Mouse (Mus musculus) megakaryocyte, embryonic 14.5 days (primary cell): ENCODE data around the gene Hoxc9. TPM values are rescaled to one million over a fixed set of nuclear protein-coding genes. Genes with fewer than 3 reads are reported as not detected.

ENCODE experiments used
- H3K27me3 ChIP-seq: replicated peaks from 2 replicates; pipeline ENCODE3; 2012; ENCODE audit warnings: inconsistent platforms
- H3K36me3 ChIP-seq: replicated peaks from 2 replicates; pipeline ENCODE3; 2012; ENCODE audit warnings: low read length, inconsistent platforms, mixed read lengths
- H3K4me1 ChIP-seq: 2 replicates; pipeline ENCODE4 v1.6.1; 2012; ENCODE audit warnings: inconsistent platforms
- H3K4me3 ChIP-seq: replicated peaks from 2 replicates; pipeline ENCODE3; 2012; ENCODE audit warnings: moderate library complexity, mild to moderate bottlenecking, inconsistent platforms
- H3K9me3 ChIP-seq: 2 replicates; pipeline ENCODE4 v1.6.1; 2012; ENCODE audit warnings: inconsistent platforms
- FLI1 ChIP-seq: IDR thresholded peaks from 2 replicates; pipeline ENCODE4 v1.6.1; 2012; ENCODE audit warnings: low read length, inconsistent platforms, mixed read lengths
- GATA1 ChIP-seq: IDR thresholded peaks from 3 replicates; pipeline ENCODE4 v1.6.1; 2012; ENCODE audit warnings: mixed read lengths, low read length, inconsistent platforms, borderline replicate concordance
- polyA plus RNA-seq: library from polyadenylated mRNA; stranded (reverse); fragments of >175 nt; gene quantifications from 2 replicates; pipeline ENCODE4 v1.2.3, GENCODE M21; 2012; ENCODE audit warnings: low replicate concordance; ENCODE audit not compliant: insufficient read depth

The Hoxc9 gene
- polyA plus RNA-seq, 1 experiment, result not detected

GRCm38 (mm10) chr15:103021544-103021943 is 45.3 kb downstream of the Hoxc9 start:
- no peaks in the 10 kb centered on the region for H3K36me3 ChIP-seq
- peaks cover 8% of the 10 kb centered on the region for H3K4me1 ChIP-seq
- no peaks in the 10 kb centered on the region for H3K9me3 ChIP-seq
- TF ChIP-seq FLI1 (no peak), GATA1 (no peak)
- H3K4me3 ChIP-seq, result no peak overlapping the region
- H3K27me3 ChIP-seq, result peaks cover 91% of the 10 kb centered on the region

- Histone ChIP-seq H3K9me3 (no peaks in the 10 kb centered on the region), H3K36me3 (no peaks in the 10 kb centered on the region), H3K4me3 (no peak overlapping the region), H3K27me3 (peaks cover 91% of the 10 kb centered on the region), H3K4me1 (peaks cover 6% of the 10 kb centered on the region)
- TF ChIP-seq FLI1, result no peak
- no peak for TF ChIP-seq GATA1
These were observed 47.9 kb downstream of the Hoxc9 start for GRCm38 (mm10) chr15:103024131-103024530.

- no peaks in the 10 kb centered on the region for H3K36me3 ChIP-seq
- H3K27me3 ChIP-seq, result peaks cover 89% of the 10 kb centered on the region
- no peak for TF ChIP-seq FLI1
- no peak for TF ChIP-seq GATA1
These were observed 51.3 kb downstream of the Hoxc9 start for GRCm38 (mm10) chr15:103027266-103028235.

GRCm38 (mm10) chr15:103028916-103029512 is 52.8 kb downstream of the Hoxc9 start:
- Histone ChIP-seq H3K36me3 (no peaks in the 10 kb centered on the region), H3K4me1 (peaks cover 2% of the 10 kb centered on the region), H3K4me3 (no peak overlapping the region), H3K27me3 (peaks cover 91% of the 10 kb centered on the region), H3K9me3 (peaks cover 2% of the 10 kb centered on the region; the same call in 1 of the 2 replicates)
- TF ChIP-seq FLI1 (no peak), GATA1 (no peak)

More at GRCm38 (mm10) chr15:103027266-103028235, 51.3 kb downstream of the Hoxc9 start:
- no peaks in the 10 kb centered on the region for H3K9me3 ChIP-seq
- no peak overlapping the region for H3K4me3 ChIP-seq
- no peaks in the 10 kb centered on the region for H3K4me1 ChIP-seq

- peaks cover 3% of the 10 kb centered on the region; the same call in 1 of the 2 replicates for H3K9me3 ChIP-seq
- no peaks in the 10 kb centered on the region for H3K36me3 ChIP-seq
- H3K4me3 ChIP-seq, result no peak overlapping the region
- H3K4me1 ChIP-seq, result peaks cover 12% of the 10 kb centered on the region
- H3K27me3 ChIP-seq, result peaks cover 92% of the 10 kb centered on the region
- TF ChIP-seq GATA1 (no peak), FLI1 (no peak)
These were observed 53.9 kb downstream of the Hoxc9 start for GRCm38 (mm10) chr15:103030142-103030541.

- peaks cover 94% of the 10 kb centered on the region for H3K27me3 ChIP-seq
- H3K4me1 ChIP-seq, result peaks cover 12% of the 10 kb centered on the region
- H3K36me3 ChIP-seq, result no peaks in the 10 kb centered on the region
- TF ChIP-seq FLI1 (no peak), GATA1 (no peak)
- peaks cover 3% of the 10 kb centered on the region; the same call in 1 of the 2 replicates for H3K9me3 ChIP-seq
- H3K4me3 ChIP-seq, result no peak overlapping the region
These were observed 55.9 kb downstream of the Hoxc9 start for GRCm38 (mm10) chr15:103032167-103032566.

- H3K27me3 ChIP-seq, result peaks cover 94% of the 10 kb centered on the region
- H3K4me3 ChIP-seq, result no peak overlapping the region
- H3K9me3 ChIP-seq, result peaks cover 3% of the 10 kb centered on the region; the same call in 1 of the 2 replicates
- H3K4me1 ChIP-seq, result peaks cover 12% of the 10 kb centered on the region
- TF ChIP-seq FLI1 (no peak), GATA1 (no peak)
- H3K36me3 ChIP-seq, result no peaks in the 10 kb centered on the region
These were observed 56.7 kb downstream of the Hoxc9 start for GRCm38 (mm10) chr15:103032646-103033575.

GRCm38 (mm10) chr15:103034043-103034806 is 58.0 kb downstream of the Hoxc9 start:
- TF ChIP-seq GATA1 (no peak), FLI1 (no peak)
- Histone ChIP-seq H3K36me3 (no peaks in the 10 kb centered on the region), H3K4me1 (peaks cover 12% of the 10 kb centered on the region), H3K9me3 (peaks cover 3% of the 10 kb centered on the region; the same call in 1 of the 2 replicates), H3K27me3 (peaks cover 93% of the 10 kb centered on the region), H3K4me3 (peak overlapping the region; percentile 82)

Other genes starting within 250 kb of the Hoxc9 start
- gene Hoxc13, start 55.3 kb upstream of the Hoxc9 start, polyA plus RNA-seq, result not detected in 2 replicates
- gene Hoxc12, start 39.7 kb upstream of the Hoxc9 start, polyA plus RNA-seq, result not detected in 2 replicates
- not detected in 2 replicates for gene Hoxc11, start 22.0 kb upstream of the Hoxc9 start, polyA plus RNA-seq
- 0.08 TPM in 1 of 2 replicates, not detected in the other for gene Hoxc10, start 9.6 kb upstream of the Hoxc9 start, polyA plus RNA-seq
- gene Hoxc5, start 9.0 kb upstream of the Hoxc9 start, polyA plus RNA-seq, result not detected in 2 replicates
- gene Hoxc8, start 14.2 kb downstream of the Hoxc9 start, polyA plus RNA-seq, result 0.04 TPM in 1 of 2 replicates, not detected in the other
- not detected in 2 replicates for gene Hoxc6, start 21.8 kb downstream of the Hoxc9 start, polyA plus RNA-seq
- not detected in 2 replicates for gene Hoxc4, start 42.5 kb downstream of the Hoxc9 start, polyA plus RNA-seq
- gene Smug1, start 190.7 kb downstream of the Hoxc9 start, polyA plus RNA-seq, result 0.73 and 2.1 TPM in 2 replicates